Mouse (Mus musculus) G1E-ER4 (cell line): ENCODE measurements around the gene Gm10282. TPM values are rescaled to one million over a fixed set of nuclear protein-coding genes. Genes with fewer than 3 reads are reported as not detected.

Experiments
- GATA1 ChIP-seq: IDR thresholded peaks from one replicate; pipeline ENCODE4 v1.8.0; 2012; ENCODE audit warnings: low read length, inconsistent platforms
- polyA plus RNA-seq: library from polyadenylated mRNA; stranded (reverse); fragments of >175 nt; gene quantifications from 2 replicates; pipeline ENCODE4 v1.2.3, GENCODE M21; 2012

Gm10282 gene
- polyA plus RNA-seq, 1 experiment, result 219 TPM

DNA sequence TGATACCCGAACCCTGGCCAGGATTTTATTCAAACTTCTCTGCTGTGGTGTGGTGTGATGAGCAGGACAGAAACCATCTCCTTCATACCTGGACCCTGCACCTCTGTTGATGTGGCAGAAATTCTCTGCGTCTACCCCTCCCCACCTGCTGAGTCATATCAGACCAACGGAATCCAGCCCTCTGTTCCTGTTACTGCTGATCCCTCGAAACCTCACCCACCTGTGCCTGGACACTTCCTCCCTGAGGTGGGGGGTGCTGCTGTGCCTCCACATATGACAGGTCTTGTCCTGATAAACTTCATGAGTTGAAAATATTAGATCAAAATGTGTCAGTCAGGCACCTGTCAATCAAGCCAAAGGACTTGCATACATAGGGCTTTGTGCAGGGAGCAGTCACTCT is 19.8 kb downstream of the Gm10282 start:
- no peak for TF ChIP-seq GATA1

DNA sequence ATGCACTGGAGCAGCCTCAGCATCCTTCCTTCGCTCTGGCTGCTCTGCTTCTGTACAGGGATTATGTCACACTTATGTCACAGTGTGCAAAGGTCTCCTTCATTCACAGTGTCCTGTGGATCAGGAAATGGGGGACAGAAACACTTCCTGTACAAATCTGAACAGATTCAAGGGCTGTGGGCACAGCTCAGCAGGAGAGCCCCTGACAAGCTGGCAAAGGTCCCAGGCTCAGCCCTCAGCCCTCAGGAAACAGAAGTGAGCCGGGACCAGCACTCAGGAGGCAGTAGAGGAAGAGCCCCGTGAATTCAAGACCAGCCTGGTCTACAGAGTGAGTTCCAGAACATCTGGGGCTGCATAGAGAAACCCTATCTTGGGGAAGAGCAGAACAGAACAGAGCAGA is 23.4 kb downstream of the Gm10282 start:
- no peak for TF ChIP-seq GATA1

DNA sequence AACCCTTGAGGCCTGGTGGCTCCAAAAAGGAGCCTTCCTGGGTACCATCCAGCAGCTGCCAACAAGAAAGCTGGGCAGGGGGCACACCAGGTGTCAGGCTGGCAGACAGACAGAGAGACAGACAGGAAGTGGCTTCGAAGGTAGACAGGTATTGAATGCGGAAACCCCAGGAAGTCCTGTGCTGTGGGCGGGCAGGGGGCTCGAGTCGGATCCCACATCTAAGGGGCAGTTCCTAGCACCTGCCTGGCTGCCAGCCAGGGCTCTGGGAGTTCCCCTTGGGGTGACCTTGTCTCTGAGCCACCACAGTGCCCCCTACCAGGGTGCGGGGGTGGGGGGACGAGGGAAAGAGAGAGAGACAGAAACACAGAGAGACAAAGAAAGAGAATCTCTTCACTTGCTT is 25.9 kb downstream of the Gm10282 start:
- TF ChIP-seq GATA1, result no peak

DNA sequence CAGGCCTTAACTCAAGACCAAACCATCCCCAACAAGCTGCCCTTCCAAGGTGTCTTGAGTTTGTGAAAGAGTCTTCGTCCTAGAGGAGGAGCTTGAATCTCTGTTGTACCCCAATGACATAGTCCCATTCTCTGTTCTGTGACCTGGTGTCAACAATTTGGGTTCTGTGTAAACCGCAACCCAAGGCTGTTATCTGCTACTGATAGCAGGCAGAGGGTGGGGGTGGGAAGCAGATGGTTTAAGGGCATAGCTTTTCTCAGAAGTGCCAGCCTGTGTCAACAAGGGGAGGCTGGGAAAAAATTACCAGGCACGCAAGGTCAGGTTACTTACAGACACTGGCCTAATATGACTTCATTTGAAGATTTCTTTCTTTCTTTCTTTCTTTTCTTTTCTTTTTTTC is 27.8 kb downstream of the Gm10282 start:
- peak; percentile 81 for TF ChIP-seq GATA1

DNA sequence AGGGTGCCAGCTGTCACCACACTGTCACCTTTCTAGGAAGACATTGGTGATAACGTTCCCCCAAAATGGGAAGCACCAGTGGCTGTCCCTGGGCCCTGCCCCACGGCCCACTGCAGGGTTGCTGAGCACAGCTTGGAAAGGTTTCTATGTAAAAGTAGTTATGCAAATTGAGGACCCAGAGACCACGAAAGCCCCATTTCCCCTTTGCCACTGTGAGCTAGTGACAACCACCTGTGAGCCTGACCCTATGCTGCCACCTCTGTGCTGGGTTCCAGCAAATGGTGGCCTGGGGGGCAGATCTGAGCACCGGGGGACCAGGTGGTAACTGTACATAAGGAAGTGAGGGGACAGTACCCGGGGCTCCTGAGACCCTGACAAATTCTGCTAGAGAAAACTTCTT is 31.3 kb downstream of the Gm10282 start:
- no peak for TF ChIP-seq GATA1

DNA sequence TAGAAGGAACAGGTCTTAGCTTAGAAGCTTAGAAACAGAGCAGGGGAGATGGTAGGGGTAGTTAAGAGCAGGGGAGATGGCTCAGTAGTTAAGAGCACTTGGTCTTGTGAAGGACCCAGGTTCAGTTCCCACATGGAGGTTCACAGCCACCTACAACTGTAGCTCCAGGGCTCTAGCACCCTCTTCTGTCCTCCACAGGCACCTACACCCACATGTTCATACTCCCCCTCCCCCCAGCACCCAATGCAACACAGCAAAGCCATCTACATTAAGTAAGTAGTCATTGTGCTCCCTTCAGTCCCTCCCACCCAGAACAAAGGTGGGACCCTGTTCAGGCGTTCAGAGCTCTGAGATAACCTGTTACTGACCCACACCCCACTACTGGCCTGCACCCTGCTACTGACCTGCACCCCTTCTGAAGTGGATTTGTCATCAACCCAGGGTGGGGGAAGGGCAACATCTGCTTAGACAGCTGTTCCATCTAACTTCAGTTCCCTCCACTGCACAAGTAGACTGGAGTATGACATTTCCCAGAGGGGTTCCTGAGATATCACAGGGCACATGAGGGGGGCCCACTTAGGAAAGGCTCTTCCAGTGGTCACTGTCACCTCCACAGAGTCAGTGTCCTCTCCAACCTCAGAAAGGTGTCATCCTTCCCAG is 31.8 kb downstream of the Gm10282 start:
- no peak for TF ChIP-seq GATA1

DNA sequence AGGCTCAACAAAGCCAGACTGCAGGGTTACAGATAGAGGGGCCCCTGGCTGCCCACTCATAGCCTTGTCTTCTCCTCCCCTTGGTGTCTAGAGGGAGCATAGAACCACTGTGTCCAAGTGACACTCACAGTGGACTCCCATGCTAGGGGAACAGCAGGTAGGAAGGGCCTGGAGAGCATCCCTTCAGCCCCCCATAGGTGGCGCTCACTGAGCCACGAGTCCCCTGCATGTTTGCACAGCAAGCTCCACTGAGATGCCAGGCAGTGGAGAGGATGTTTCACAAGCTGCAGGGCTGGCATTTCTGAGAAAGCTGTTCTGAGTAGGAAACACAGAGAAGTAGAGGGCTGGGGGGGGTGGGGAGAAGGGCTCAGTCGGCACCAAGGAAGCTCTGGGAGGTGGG is 32.7 kb downstream of the Gm10282 start:
- no peak for TF ChIP-seq GATA1

DNA sequence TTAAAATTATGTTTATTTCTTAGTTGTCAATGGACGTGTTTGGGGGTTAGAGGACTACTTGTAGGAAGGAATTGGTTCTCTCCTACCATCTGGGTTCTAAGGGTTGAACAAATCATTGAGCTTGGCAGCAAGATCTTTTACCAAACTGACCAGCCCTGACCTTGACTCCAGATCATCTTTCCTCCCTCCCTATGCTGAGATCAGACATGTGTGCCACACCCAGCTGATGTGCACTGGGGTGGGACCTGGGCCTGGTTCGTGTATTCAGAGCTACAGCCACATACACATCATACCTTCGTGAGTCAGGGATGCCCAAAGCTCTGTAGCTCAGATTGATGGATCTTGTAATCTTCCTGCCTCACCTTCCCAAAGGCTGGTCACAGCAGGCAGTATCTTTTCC is 33.4 kb downstream of the Gm10282 start:
- TF ChIP-seq GATA1, result no peak

DNA sequence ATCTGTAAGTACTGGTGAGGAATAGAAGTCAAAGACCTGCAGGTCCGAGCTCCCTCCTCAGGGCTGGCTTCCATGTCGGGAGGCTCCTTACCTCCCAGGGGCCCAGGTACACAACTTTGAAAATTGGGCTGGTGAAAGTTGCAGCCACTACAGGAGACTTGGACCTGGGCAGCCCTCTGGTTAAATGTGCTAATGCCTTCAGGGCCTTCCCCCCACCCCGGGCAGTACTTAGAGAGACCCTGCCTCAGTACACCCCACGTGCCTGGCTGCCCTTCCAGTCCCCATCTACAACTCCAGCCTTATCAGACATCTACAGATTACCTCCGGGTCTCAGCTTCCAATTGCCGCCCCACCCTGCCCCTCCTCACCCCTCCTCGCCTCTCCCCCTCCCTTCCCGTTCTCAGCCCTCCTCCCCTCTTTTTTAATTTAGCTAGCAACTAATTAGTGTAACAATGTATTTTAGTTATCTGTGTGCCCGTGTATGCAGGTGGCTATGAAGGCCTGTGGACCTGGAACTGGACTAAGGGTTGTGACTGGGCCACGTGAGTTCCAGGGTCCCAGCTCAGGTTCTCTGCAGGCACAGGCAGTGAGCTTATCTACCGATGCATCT is 33.9 kb downstream of the Gm10282 start:
- no peak for TF ChIP-seq GATA1

DNA sequence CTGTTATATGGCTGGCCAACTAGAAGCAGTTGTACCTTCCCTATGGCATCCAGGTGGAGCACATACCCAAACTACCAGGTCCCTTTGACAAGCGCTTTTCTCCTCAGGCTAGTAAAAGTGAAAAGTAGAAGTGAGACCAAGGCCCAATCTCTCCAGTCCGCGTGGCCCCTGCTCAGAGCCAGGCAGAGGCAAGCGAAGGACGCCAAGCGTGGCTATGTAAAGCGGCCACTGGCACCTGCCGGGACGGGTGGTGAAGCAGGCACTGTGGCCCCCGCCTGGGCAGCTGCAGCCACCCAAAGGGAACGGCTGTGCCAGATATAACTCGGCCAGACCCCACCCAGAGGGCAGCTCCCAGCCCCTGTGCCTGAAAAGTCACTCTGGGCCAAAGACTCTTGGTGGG is 34.5 kb downstream of the Gm10282 start:
- TF ChIP-seq GATA1, result no peak

DNA sequence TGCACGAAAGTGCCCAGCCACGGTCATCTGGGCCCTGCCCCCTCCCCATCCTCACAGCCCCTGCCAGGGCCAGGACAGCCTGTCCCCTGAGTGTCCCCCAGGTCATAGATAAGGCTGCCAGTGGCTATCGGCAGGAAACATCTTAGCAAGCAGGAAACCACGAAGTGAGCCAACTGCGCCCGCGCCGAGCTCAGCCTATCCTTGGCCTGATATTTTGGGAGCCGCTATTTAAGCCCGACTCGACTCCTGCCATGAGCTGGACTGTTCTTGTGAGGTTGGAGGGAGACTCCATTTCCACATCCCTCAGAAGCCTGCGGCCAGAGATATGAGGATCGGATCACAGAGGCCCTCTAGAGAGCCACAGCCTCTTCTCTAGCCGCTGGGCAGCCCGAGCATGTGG is 36.7 kb downstream of the Gm10282 start:
- TF ChIP-seq GATA1, result peak; percentile 87

DNA sequence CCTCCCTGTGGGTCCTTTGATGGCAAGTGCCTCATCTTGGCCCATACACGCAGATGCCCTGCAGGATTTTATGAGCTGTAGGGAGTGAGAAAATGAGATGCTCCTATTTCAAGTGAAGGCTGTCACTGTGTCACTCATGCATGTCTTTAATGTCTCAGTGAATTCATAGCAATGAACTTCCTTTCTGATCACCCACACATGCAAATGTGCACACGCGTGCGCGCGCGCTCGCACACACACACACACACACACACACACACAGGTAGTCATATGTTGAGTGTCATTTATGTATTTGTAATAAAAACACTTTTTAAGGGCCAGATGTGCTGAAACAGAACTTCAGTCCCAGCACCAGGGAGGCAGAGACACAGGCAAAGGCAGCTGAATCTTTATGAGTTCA is 38.0 kb downstream of the Gm10282 start:
- no peak for TF ChIP-seq GATA1

DNA sequence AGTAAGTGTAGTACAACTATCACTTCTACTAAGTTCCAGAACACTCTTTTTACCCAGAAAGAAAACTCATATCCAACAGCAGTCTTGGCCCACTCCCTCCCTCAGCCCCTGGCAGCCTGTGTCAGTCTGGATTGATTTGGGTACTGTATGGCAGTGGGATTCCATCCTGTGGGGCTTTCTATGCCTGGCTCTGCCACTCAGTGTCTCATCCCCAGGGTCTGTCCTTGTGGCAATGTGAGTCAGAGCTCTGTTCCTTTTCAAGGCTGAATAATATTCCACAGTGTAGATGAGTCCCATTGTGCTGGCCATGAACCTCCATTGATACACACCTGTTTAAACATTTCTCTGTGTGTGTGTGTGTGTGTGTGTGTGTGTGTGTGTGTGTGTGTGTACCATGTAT is 38.4 kb downstream of the Gm10282 start:
- no peak for TF ChIP-seq GATA1

DNA sequence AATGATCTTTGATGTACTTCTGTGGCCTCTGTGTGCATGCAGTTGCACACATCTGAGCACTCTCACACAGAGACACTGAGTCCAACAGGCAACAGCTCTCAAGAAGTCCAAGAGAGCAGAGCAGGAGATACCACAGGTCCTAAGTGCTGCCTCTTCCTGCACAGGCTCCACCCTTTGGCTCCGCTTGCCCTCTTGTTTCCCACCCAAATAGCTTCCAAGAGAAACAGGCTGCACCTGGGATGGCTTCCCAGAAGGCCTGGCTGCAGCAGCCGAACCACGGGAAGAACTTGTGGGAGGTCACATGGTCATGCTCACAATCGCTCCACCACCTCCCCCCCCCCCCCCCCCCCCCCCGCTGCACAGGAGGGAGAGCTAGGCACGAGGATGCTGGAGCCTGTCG is 39.7 kb downstream of the Gm10282 start:
- TF ChIP-seq GATA1, result no peak

DNA sequence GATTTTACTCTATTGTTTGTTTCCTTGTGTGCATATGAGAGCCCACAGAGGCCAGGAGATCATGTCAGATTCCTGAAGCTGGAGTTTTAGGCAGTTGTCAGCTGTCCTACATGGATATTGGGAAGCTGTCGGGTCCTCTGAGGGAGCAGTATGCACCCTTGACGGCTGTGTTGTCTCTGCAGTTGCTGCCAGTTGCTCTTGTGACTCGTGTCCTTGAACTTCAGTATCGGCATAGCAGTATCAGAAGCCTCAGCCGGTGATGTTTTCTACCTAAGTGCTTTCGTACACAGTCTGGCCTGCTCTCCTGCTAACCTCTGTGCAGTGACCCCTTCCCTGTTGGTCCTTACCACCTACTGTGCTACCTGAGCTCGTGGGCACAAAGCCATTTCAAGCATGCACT is 41.6 kb downstream of the Gm10282 start:
- no peak for TF ChIP-seq GATA1

DNA sequence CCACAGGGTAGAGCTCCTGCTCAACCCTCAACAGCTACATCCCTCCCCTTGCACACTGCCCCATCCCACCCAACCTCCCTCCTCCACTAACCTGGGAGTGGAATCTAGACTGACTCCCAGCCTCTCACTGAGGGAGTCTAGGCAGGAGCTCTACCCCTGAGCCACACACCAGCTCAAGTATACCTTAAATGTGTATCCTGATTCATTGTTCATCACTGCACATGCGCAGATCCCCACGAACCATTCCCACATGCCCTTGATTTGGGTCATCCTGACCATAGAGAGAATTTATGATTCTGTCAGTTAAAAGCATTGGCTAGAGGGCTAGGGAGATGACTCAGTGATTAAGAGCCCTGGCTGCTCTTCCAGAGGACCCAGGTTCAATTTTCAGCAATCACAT is 42.3 kb downstream of the Gm10282 start:
- TF ChIP-seq GATA1, result no peak

DNA sequence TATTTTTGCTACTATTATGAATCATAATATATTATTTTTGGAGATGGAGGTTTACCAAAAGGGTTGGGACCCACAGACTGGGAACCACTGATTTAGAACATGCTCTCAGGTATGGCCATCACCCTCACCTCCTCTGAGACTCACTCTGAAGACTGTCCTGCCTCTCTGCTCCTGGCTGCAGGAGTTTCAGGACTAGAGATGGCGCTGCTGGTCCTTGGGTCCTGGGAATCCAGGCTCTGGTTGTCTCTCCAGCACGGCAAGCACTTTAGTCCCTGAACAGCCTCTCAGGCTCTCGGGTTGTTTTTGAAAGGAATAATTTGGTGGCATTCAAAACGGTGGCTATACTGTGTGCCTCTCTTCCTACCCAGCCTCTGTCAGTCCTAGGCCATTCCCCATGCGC is 43.2 kb downstream of the Gm10282 start:
- TF ChIP-seq GATA1, result no peak

DNA sequence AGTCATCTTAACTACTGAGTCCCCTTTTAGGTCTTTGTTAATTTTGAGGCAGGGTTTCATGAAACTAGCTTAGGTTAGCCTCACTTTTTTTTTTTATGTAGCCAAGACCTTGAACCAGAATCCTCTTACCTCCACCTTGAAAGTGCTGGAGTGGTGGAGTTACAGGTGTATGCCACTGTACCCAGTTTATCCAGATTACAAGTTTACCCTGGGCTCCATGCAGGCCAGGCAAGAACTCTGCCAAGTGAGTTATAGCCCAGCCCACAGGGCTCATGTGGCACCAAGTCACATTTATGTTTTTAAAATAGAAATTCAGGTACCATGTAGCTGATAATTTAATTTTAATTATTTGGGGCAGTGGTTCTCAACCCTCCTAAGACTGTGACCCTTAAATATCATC is 43.6 kb downstream of the Gm10282 start:
- no peak for TF ChIP-seq GATA1
